Mouse (Mus musculus): ENCODE results near the gene Itgam.

Itgam gene

DNA sequence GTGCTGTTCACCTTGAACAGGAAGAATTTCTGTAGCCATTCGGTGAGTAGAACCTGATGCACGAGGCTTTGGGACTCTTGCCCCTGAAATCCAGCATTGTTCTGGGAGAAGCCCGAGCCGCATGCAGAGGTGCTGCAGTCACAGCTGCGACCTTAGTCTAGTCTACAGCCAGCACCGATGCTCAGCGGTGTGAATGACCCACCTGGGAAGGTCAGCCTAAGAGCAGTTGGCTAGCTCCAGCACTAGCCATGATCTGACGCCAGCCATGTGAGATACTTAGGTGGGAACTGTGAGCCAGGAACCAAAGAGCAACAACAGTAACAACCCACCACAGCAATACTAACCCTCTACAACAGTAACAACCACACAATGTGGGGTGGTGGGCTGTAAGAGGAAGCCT lies 4.6 kb upstream of the Itgam start:
- no peak for DNase-seq (ENCODE audit: low spot score)

DNA sequence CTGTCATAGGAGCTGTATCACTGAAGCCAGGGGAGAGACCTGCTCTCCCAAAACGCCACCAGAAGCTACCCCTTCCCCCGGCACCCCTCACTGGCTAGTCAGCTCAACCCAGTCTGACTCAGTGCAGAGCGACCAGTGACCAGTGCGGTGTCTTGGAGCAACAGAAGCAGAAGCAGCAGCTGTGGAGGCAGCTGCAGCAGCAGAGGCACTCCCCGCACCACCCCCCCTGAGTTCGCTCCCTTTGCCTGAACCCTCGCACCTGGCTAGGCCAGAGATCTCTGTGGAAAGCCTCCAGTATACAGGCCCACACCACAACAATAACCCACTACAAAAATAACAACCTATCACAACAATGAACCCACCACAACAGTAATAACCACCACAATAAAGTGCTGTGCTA lies 3.9 kb upstream of the Itgam start:
- DNase-seq (ENCODE audit: low spot score) = no peak

- no peak for DNase-seq (ENCODE audit: low spot score)
Measured at GRCm38 (mm10) chr7:128059091-128059490, 3.3 kb upstream of the Itgam start.

DNA sequence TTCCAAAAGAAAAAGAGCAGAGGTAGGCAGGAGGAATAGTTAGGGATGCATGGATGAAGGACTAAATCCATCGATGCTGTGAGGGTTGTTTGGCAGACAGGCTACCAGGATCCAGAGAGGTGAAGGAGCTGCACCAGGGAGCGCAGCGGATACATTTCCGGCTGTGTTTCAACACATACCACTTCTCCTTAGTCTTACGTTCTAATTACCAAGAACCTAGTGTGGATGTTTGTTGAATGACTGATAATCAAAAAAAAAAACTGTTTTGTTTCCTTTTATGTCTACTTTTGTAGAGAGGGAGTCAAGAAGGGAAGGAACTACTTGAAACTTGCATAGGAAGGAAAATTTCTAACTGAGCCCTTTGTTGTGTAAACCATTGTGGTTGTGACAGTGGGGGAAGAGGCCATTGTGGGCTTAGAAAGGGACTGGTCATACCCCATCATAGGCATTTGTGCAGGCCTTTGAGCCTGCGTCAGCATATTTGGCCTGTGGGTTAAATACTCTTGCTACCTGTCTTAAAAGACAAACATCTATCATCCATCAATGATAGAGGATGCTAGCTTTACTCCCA lies 856 bp downstream of the Itgam start:
- no peak for DNase-seq (ENCODE audit: low spot score)

DNA sequence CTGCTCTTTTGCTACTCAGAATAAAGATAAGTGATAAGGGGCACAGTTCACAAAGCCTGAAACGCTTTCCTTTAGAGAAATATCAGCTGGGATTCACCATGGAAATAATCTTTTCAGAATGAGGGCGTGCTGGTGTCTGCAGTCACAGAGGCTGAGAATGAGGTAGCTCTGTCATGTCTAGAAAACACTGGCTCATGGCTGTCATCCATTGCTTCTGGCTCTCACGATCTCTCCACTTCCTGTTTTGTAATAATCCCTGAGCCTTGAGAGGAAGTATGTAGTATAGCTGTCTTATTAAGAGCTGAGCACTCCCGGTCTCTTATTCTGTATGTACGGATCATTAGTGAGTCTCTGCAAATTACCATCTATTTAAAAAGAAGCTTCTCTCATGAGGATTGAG lies 3.1 kb downstream of the Itgam start:
- no peak for DNase-seq (ENCODE audit: low spot score)

GRCm38 (mm10) chr7:128067847-128068246 lies 5.4 kb downstream of the Itgam start:
- DNase-seq (ENCODE audit: low spot score) = no peak

GRCm38 (mm10) chr7:128069844-128070243 lies 7.4 kb downstream of the Itgam start:
- no peak for DNase-seq (ENCODE audit: low spot score)

GRCm38 (mm10) chr7:128071816-128072215 lies 9.4 kb downstream of the Itgam start:
- no peak for DNase-seq (ENCODE audit: low spot score)

GRCm38 (mm10) chr7:128080012-128080411 lies 17.6 kb downstream of the Itgam start:
- DNase-seq (ENCODE audit: low spot score) = no peak

GRCm38 (mm10) chr7:128089141-128089540 lies 26.7 kb downstream of the Itgam start:
- no peak for DNase-seq (ENCODE audit: low spot score)

DNA sequence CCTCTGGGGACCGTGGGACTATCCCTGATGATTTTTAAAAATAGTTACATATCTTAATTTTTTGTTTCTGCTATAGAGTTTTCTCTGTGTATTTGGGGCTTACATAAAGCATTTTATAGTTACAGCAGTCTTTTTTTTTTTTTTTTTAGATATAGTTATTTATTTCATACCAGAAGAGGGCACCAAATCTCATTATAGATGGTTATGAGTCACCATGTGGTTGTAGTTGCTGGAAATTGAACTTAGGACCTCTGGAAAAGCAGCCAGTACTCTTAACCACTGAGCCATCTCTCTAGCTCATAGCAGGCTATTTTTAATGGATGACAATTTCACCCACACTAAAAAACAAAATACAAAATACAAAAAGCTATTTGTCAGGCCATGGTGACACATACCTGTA lies 35.7 kb downstream of the Itgam start:
- no peak for DNase-seq (ENCODE audit: low spot score)

DNA sequence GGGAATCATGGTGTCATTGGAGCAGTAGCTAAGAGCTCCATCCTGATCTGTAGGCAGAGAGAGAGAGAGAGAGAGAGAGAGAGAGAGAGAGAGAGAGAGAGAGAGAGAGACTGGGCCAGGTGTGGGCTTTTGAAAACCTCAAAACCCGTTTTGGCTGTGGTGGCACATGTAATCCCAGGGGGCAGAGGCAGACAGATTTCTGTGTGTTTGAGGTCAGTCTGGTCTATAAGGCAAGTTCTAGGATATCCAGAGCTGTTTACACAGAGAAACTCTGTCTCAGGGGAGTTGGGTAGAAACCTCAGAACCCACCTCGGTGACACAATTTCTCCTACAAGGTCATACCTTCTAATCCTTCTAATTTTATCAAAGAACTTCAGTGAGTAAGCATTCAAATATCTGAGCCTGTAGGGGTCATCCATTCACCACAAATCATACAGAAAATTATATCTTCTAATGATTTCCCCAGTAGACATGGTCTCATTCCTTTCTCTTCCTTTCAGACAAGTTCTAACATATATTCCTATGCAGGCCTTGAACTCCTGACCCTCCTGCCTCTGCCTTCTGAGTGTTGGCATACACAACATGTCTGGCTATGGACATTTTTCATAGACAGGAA lies 38.4 kb downstream of the Itgam start:
- no peak for DNase-seq (ENCODE audit: low spot score)

DNA sequence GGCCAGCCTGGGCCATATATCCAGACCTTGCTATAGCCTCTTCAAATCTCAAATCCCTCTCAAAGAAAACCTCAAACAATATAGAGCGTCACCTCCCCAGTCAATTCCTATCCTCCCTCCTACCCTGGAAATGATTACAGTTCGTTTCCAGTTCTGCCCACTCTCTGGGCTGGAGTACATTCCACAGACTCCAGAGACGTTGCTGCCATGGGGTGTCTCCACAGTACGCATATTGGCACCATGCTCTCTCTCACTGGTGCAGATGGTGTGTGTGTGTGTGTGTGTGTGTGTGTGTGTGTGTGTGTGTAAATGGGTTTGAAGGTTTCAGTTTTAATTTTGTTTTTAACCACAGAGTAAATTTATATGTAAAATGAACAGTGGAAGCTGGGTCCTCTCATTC lies 42.8 kb downstream of the Itgam start:
- no peak for DNase-seq (ENCODE audit: low spot score)

DNA sequence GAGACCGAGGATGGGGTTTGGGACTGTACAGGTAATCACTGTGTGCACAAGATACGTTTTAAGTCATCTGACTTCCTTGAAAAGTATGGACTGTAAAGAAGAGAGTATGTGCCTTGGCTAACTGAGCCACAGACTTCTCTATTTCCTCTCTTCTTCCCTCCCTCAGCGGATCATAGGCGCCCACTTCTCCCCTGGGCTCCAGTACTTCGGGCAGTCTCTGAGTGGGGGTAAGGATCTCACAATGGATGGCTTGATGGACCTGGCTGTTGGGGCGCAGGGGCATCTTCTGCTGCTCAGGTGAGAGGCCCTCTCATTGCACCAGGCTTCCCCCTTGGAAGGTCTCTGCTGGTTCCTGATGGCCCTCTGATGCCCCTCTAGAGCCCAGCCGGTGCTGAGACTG lies 45.0 kb downstream of the Itgam start:
- no peak for DNase-seq (ENCODE audit: low spot score)

DNA sequence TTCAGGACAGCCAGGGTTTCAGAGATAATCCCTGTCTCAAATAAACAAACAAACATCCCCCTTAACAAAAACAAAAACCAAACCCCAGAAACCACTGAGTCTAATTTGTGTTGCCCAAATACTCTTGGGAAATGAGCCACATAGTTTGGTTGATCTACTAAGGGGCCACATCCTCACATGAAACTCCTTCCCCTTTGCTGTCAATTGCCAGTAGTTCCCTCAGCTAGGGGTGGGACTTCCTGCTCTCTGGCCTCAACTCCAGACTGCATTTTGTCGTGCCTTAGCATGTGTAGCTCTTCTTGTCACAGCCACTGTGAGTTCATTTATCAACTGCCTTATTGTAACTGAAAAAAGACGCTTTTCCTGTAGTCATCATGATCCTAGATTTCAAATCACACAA lies 47.9 kb downstream of the Itgam start:
- no peak for DNase-seq (ENCODE audit: low spot score)

- no peak for DNase-seq (ENCODE audit: low spot score)
Measured at GRCm38 (mm10) chr7:128112131-128112530, 49.7 kb downstream of the Itgam start.

DNA sequence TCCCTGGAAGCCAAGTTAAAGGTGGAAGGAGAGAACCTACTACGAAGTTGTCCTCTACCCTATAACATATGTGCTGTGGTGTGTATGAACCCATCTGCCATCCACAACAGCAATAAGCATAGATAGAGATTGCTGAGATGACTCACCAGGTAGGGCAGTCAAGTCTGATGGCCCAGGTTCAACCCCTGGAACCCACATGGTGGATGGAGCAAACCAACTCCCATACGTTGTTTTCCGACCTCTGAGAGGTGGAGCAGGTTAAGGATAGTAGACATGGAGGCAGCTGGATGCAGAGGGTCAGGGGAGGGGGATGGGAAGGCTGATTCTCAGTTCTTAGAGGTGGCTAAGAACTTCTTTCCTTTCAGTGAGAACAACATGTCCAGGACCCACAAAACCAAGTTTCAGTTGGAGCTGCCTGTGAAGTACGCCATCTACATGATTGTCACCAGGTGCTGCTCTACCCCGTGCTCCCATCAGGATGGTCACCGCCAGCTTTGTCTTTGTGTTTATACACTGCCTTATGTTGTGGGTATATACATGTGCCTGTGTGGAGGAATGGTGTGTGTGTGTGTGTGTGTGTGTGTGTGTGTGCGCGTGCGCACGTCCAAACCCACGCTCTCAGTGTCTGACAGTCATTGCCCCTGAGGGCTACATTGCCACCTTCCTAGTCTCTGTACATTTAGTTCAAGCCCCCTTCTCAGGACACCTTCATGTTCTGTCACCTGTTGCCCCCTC lies 52.1 kb downstream of the Itgam start:
- DNase-seq (ENCODE audit: low spot score) = no peak

DNA sequence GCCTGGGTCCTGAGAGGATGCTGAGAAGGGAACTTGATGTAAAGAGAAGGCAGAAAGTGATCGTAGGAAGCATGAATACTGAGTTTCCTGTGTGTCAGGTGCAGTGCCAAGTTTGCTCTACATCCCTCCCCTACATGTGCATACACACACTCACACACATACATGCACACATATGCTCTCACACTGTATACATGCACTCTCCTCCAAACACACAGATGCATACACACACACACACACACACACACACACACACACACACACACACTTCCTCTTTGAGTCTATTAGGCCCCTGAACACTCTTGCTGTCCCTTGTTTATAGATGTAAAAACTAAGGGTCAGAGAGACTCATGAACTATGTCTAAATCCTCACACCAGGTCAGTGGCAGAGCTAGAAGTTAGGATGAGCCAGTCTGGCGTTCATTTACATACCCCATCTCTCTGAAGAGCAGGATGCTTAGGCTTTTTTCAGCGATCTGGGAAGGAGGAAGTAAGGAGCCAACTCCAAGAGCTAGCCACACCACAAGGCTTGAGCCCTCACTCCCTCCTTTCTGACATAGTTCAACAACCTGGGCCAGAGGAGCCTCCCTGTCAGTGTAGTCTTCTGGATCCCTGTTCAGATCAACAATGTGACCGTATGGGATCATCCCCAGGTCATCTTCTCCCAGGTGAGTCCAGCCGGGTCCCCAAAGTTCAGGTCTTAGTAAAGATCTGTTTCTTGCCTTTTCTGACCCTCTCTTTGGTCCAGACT lies 52.9 kb downstream of the Itgam start:
- DNase-seq (ENCODE audit: low spot score) = no peak

- no peak for DNase-seq (ENCODE audit: low spot score)
Measured at GRCm38 (mm10) chr7:128116396-128116795, 54.0 kb downstream of the Itgam start.

DNA sequence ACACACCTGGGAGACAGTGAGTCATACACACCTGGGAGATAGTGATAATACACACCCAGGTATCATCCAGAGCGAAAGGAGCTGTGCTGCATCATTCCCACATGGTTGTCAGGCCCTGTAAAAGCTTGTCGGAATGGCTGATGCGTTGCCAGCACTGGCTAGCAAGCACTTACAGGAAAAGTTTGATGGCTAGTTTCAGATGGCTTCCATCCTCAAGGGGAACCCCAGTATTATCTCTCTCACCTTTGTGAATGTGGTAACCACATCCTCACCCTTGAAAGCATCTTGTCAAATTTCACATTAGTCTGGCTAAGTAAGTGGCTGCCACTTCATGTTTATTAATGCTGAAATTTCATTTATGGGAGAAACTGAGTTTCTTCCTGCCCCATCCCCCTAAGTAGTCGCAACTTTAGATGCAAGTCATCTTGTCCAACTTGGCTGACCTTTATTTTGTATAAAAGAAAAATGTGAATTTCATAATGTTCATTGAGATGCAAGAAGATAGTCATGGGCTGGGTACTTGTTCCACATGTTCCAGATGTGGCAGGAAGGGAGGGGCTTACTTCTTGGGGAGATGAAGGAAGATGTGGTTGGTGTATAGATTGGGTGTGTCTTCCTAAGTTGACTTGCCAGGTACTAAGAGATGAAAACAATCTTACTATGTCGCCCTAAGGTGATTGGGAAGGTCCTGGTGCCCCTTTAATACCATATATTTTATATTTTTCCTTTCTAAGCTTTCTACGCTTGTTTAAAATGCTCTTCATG lies 57.5 kb downstream of the Itgam start:
- no peak for DNase-seq (ENCODE audit: low spot score)

GRCm38 (mm10) chr7:128128741-128129720 lies 66.6 kb downstream of the Itgam start, which contains the start of gene Itgax:
Gene Itgax, plus strand, starts transcription at chr7:128129547.
- DNase-seq (ENCODE audit: low spot score) = no peak
